Mouse (Mus musculus) liver, embryonic 14.5 days (tissue): ENCODE measurements at regions not wholly inside any gene's neighbourhood (a gene's known extent, or its start where the extent isn't known, plus 50 kb on each side); places are given as distances from the start of the nearest gene placed in this dataset.

ENCODE experiments used
- CTCF ChIP-seq: IDR thresholded peaks from 2 replicates; pipeline ENCODE4 v1.5.1; 2016; ENCODE audit warnings: antibody characterized with exemption, low read depth, control low read depth
- EP300 ChIP-seq: IDR thresholded peaks from 2 replicates; pipeline ENCODE4 v1.6.1; 2016; ENCODE audit warnings: antibody characterized with exemption, low read depth

- TF ChIP-seq CTCF (no peak), EP300 (no peak)
These were observed 236.0 kb downstream of the Zfp704 start for GRCm38 (mm10) chr3:9373896-9374295.
